Mouse (Mus musculus): ENCODE measurements around the gene Itgb3.

GRCm38 (mm10) chr11:104661531-104662205 is 53.9 kb downstream of the Itgb3 start:
- TF ChIP-seq GATA1 (IDR thresholded peaks at IDR 0.05; ENCODE audit: borderline replicate concordance, low read length) (no peak), CTCF (IDR thresholded peaks at IDR 0.05; ENCODE audit: low read depth, low read length) (no peak)
